Mouse (Mus musculus) G1E (cell line): ENCODE results near the gene Actrt2. TPM values are rescaled to one million over a fixed set of nuclear protein-coding genes. Genes with fewer than 3 reads are reported as not detected.

Experiments
- ATAC-seq: 2 replicates; pipeline ENCODE4 v1.8.0; 2016; ENCODE audit warnings: mild to moderate bottlenecking; ENCODE audit not compliant: insufficient number of reproducible peaks, poor library complexity, low FRiP score, severe bottlenecking; ENCODE audit errors: extremely low read depth
- DNase-seq: peaks from one replicate; pipeline ENCODE4 v3.0.0; 2012; ENCODE audit warnings: low spot score
- H3K27me3 ChIP-seq: 2 replicates; pipeline ENCODE4 v1.6.1; 2012; ENCODE audit warnings: mild to moderate bottlenecking, low read length, inconsistent platforms; ENCODE audit not compliant: insufficient read depth
- H3K36me3 ChIP-seq: replicated peaks from 2 replicates; pipeline ENCODE3; 2012; ENCODE audit warnings: mild to moderate bottlenecking, inconsistent platforms
- H3K4me1 ChIP-seq: 2 replicates; pipeline ENCODE4 v1.6.1; 2012; ENCODE audit warnings: low read depth, low read length, inconsistent platforms, mixed read lengths; ENCODE audit not compliant: insufficient read depth
- H3K4me3 ChIP-seq: 2 replicates; pipeline ENCODE4 v1.5.1; 2012; ENCODE audit warnings: low read depth, mild to moderate bottlenecking, inconsistent platforms, low read length, moderate library complexity, mixed read lengths
- H3K9me3 ChIP-seq: replicated peaks from 2 replicates; pipeline ENCODE4 v1.6.1; 2012; ENCODE audit warnings: inconsistent platforms
- CTCF ChIP-seq: IDR thresholded peaks from 2 replicates; pipeline ENCODE4 v1.5.1; 2012; ENCODE audit warnings: low read depth, low read length, inconsistent platforms, mixed read lengths
- GATA1 ChIP-seq: IDR thresholded peaks from 2 replicates; pipeline ENCODE4 v1.6.1; 2012; ENCODE audit warnings: borderline replicate concordance, low read length, inconsistent platforms, mixed read lengths
- GATA2 ChIP-seq: IDR thresholded peaks from 2 replicates; pipeline ENCODE4 v1.6.1; 2012; ENCODE audit warnings: low read depth, low read length, inconsistent platforms, borderline replicate concordance
- POLR2AphosphoS5 ChIP-seq: IDR thresholded peaks from 2 replicates; pipeline ENCODE4 v1.6.1; 2012; ENCODE audit warnings: low read depth, low read length, inconsistent platforms; ENCODE audit not compliant: insufficient replicate concordance
- TAL1 ChIP-seq: conservative IDR thresholded peaks from 2 replicates; pipeline ENCODE4 v1.6.1; 2012; ENCODE audit warnings: low read depth, low read length, inconsistent platforms, mixed read lengths
- polyA plus RNA-seq: library from polyadenylated mRNA; stranded (reverse); fragments of >175 nt; gene quantifications from 2 replicates; pipeline ENCODE4 v1.2.3, GENCODE M21; 2012
- total RNA-seq, 2 experiments: library from RNA; stranded (forward) in 1 of 2; stranded (reverse) in 1 of 2; fragments of 200-1000 nt in 1 of 2; fragments of >200 nt in 1 of 2; fragmentation: Nextera tagmentation in 1 of 2; gene quantifications; 2 replicates each; pipeline ENCODE4 v1.2.3; 2014 to 2017

Actrt2 gene
- total and polyA plus RNA-seq, 3 experiments = not detected

GRCm38 (mm10) chr4:154641296-154642110 lies 26.2 kb downstream of the Actrt2 start:
- Histone ChIP-seq H3K4me1 (no peaks in the 10 kb centered on the region), H3K4me3 (peak overlapping the region; percentile 26; the same call in 1 of the 2 replicates), H3K9me3 (peaks cover 89% of the 10 kb centered on the region), H3K36me3 (no peaks in the 10 kb centered on the region), H3K27me3 (no peaks in the 10 kb centered on the region)
- no peak for DNase-seq
- ATAC-seq = no peak
- TF ChIP-seq POLR2AphosphoS5 (no peak), CTCF (no peak), GATA1 (no peak), TAL1 (no peak), GATA2 (no peak)

GRCm38 (mm10) chr4:154640443-154641295 lies 27.0 kb downstream of the Actrt2 start:
- H3K36me3 ChIP-seq = no peaks in the 10 kb centered on the region
- DNase-seq (no peak), ATAC-seq (no peak)
- no peaks in the 10 kb centered on the region for H3K4me1 ChIP-seq
- H3K9me3 ChIP-seq = peaks cover 87% of the 10 kb centered on the region
- no peak for TF ChIP-seq GATA1
- no peak for TF ChIP-seq GATA2
- no peak for TF ChIP-seq POLR2AphosphoS5
- no peak for TF ChIP-seq CTCF
- no peak for TF ChIP-seq TAL1
- H3K27me3 ChIP-seq = no peaks in the 10 kb centered on the region
- H3K4me3 ChIP-seq = no peak overlapping the region

DNA sequence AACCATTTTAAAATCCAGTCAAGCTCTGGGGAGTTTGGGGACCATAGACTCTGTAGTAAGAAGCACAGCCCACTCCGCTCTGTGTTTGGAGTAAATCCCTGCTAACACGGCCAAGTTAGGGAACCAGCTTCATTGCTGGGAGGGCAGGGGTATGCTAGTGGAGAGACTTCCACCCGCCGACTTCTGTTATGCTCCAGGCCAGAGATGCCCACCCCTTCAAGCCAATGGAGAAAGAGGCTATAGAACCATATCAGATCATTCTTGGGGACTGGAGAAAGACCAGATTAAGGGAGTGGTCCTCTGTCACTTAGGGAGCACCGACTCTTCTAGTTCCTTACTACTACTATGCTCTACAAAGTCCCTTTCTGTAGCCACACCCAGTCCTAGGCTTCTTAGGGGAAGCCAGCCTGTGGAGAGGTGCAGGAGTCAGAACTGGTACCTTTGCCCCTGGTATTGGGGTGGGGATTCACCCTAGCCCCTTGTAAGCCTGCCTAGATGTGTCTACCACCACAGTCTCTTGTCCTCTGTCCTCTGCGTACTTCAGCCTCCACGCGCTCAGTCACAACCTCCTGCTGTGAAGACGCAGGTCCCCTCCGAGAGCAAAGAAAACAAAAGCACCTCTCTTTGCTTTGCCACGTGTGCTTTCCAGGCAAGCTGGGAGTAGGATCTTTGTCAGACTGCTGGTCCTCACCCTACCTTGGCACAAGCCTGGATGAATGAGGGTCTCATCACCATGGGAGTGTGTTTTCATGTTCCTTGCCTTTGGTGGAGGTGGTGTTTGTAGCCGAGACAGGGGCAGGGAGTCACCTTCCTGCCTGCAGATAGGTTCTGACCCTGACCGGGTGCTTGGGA lies 27.9 kb downstream of the Actrt2 start:
- TF ChIP-seq CTCF = no peak
- TF ChIP-seq POLR2AphosphoS5 = no peak
- no peak for TF ChIP-seq GATA1
- TF ChIP-seq TAL1 = no peak
- no peak for TF ChIP-seq GATA2
- Histone ChIP-seq H3K36me3 (no peaks in the 10 kb centered on the region), H3K4me1 (no peaks in the 10 kb centered on the region), H3K9me3 (peaks cover 88% of the 10 kb centered on the region), H3K4me3 (no peak overlapping the region), H3K27me3 (no peaks in the 10 kb centered on the region)
- no peak for ATAC-seq
- DNase-seq = no peak

DNA sequence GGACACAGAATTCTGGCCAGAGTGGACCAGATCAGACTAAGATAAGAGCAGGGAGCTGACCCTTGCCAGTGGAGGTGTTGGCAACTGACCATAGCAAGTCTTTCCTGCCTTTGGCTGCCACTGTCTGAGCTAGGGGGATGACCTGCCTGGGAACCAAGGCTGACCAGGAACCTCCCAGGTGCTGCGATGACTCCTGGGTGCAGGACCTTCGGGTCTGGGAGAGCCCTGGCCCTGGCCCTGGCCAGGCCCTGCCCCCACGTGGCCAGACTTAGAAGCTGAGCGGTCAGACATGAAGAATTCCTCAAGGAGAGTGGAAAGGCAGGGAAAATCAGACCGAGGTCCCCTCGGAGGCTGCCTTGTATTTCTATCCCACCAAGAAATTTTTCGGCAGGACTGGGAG lies 28.5 kb downstream of the Actrt2 start:
- Histone ChIP-seq H3K27me3 (no peaks in the 10 kb centered on the region), H3K9me3 (peaks cover 94% of the 10 kb centered on the region), H3K4me1 (no peaks in the 10 kb centered on the region), H3K36me3 (no peaks in the 10 kb centered on the region), H3K4me3 (no peak overlapping the region)
- TF ChIP-seq GATA2 (no peak), TAL1 (no peak), GATA1 (no peak), CTCF (no peak), POLR2AphosphoS5 (no peak)
- DNase-seq (no peak), ATAC-seq (no peak)

DNA sequence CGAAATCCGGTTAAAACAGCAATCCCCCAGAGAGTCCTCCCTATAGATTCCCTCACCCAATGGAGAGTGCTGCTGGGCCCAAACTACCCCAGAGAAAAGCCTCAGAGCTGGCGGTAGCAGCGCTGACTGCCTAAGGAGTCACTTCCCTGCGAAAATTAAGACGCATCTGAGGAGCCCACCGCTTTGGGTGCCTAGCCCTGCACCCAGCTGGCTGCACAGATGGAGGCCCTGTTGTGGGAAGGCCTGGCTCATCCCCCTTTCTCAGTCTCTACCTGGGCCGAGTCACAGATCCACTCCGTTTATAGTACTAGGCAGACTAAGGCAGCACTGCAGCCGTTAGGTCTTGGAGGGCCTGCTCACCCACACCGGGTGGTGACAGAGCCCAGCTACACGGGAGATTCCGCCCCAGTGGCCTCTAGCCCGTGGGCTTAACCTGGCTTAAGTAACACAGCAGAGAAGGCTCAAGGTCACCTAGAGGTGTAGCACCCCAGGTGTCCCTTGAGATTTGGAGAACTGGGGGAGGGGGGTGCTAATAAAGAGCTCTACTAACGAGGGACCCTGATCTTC lies 29.3 kb downstream of the Actrt2 start:
- ATAC-seq (no peak), DNase-seq (no peak)
- no peak overlapping the region; the same call in 1 of the 2 replicates for H3K4me3 ChIP-seq
- no peaks in the 10 kb centered on the region for H3K36me3 ChIP-seq
- TF ChIP-seq CTCF (no peak), TAL1 (no peak), GATA1 (no peak), GATA2 (no peak), POLR2AphosphoS5 (no peak)
- no peaks in the 10 kb centered on the region for H3K4me1 ChIP-seq
- H3K9me3 ChIP-seq = peaks cover 94% of the 10 kb centered on the region
- no peaks in the 10 kb centered on the region for H3K27me3 ChIP-seq
